Mouse (Mus musculus): ENCODE measurements around the gene Fndc8.

GRCm38 (mm10) chr11:82890342-82890762, 1.6 kb upstream of the Fndc8 start, which contains the start of gene Rad51d:
- TF ChIP-seq CTCF (IDR thresholded peaks at IDR 0.05; ENCODE audit: insufficient read depth, low read length) (peak; percentile 91), POLR2A (IDR thresholded peaks at IDR 0.05; ENCODE audit: borderline replicate concordance, extremely low read depth, low read depth, low read length) (peak; percentile 83; the same call in 1 of the 2 replicates)
